Mouse (Mus musculus) midbrain, embryonic 15.5 days (tissue): Measurements from ENCODE around the gene Trio. TPM values are rescaled to one million over a fixed set of nuclear protein-coding genes. Genes with fewer than 3 reads are reported as not detected.

Experiments
- ATAC-seq: fragments of 200-750 bp; cut with Nextera tagmentation; replicated peaks from 2 replicates; pipeline ENCODE4 v1.8.0; 2017; ENCODE audit warnings: moderate TSS enrichment
- H3K27ac ChIP-seq: fragments of 300-500 bp; sonication (generic); 2 replicates; pipeline ENCODE4 v1.5.1; 2015; ENCODE audit warnings: mild to moderate bottlenecking, inconsistent platforms
- H3K27me3 ChIP-seq: fragments of 300-500 bp; sonication (generic); replicated peaks from 2 replicates; pipeline ENCODE4 v1.6.1; 2015; ENCODE audit warnings: inconsistent platforms
- H3K36me3 ChIP-seq: fragments of 300-500 bp; sonication (generic); replicated peaks from 2 replicates; pipeline ENCODE4 v1.6.1; 2015; ENCODE audit warnings: inconsistent platforms
- H3K4me1 ChIP-seq: fragments of 300-500 bp; sonication (generic); 2 replicates; pipeline ENCODE4 v1.6.1; 2015; ENCODE audit warnings: inconsistent platforms
- H3K4me2 ChIP-seq: fragments of 300-500 bp; sonication (generic); 2 replicates; pipeline ENCODE4 v1.6.1; 2015; ENCODE audit warnings: inconsistent platforms, mild to moderate bottlenecking, moderate library complexity
- H3K4me3 ChIP-seq: fragments of 300-500 bp; sonication (generic); 2 replicates; pipeline ENCODE4 v1.5.1; 2015; ENCODE audit warnings: mild to moderate bottlenecking, inconsistent platforms
- H3K9ac ChIP-seq: fragments of 300-500 bp; sonication (generic); 2 replicates; pipeline ENCODE4 v1.6.1; 2015; ENCODE audit warnings: mild to moderate bottlenecking, inconsistent platforms
- H3K9me3 ChIP-seq: fragments of 300-500 bp; sonication (generic); 2 replicates; pipeline ENCODE4 v1.6.1; 2016; ENCODE audit warnings: inconsistent platforms
- WGBS: fragments of 180-500 bp; shearing (Covaris S2); methylation state at CpG from one replicate; pipeline ENCODE4 v1.1.7; 2015; ENCODE audit warnings: mixed read lengths; 5-methylcytosine and 5-hydroxymethylcytosine counted together
- polyA plus RNA-seq: library from polyadenylated mRNA; unstranded; fragments of >200 nt; fragmentation: Nextera tagmentation; extraction: Ambion mirVana; gene quantifications from 2 replicates; pipeline ENCODE4 v1.2.1, GENCODE M21; 2015

Trio gene
- polyA plus RNA-seq, 1 experiment from 2014 or later: 42.9 TPM

GRCm38 (mm10) chr15:27955614-27956013 lies 70.0 kb downstream of the Trio start:
- WGBS: 39% methylated on average over 11 of the region's 11 CpGs
- no peak for ATAC-seq
- Histone ChIP-seq H3K27ac (no peak overlapping the region), H3K36me3 (no peaks in the 10 kb centered on the region), H3K27me3 (no peaks in the 10 kb centered on the region), H3K4me1 (peaks cover 63% of the 10 kb centered on the region), H3K9ac (no peak overlapping the region), H3K4me2 (no peak overlapping the region), H3K4me3 (no peak overlapping the region), H3K9me3 (no peaks in the 10 kb centered on the region)

- Histone ChIP-seq H3K9ac (no peak overlapping the region), H3K9me3 (no peaks in the 10 kb centered on the region), H3K27me3 (no peaks in the 10 kb centered on the region), H3K27ac (no peak overlapping the region), H3K4me2 (no peak overlapping the region), H3K36me3 (no peaks in the 10 kb centered on the region), H3K4me1 (peaks cover 51% of the 10 kb centered on the region), H3K4me3 (no peak overlapping the region)
- 86% methylated on average over 5 of the region's 5 CpGs for WGBS
- no peak; the same call in 1 of the 2 replicates for ATAC-seq
Measured at GRCm38 (mm10) chr15:27954356-27954755, 71.3 kb downstream of the Trio start.

DNA sequence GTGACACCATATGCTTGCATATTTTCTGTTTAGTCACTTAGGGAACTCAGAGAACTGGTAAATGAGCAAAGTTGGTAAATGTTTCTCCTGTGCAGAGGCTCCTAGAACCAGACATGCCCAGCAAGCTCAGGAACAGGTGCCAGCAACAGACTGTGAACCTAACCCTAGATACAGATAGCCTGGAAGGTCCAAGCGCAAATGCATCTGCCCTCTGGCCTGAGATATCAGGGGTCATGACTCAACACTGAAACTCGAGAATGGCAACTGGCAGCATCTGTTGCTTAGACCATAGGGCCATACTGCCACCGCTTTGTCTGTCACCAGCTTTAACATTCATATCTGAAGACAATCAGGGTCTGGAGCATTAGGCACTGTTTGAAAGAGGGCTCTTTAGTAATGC lies 72.1 kb downstream of the Trio start:
- H3K27me3 ChIP-seq: no peaks in the 10 kb centered on the region
- no peak for ATAC-seq
- no peak overlapping the region for H3K4me3 ChIP-seq
- 84% methylated on average over 3 of the region's 3 CpGs for WGBS
- no peak overlapping the region for H3K27ac ChIP-seq
- H3K36me3 ChIP-seq: no peaks in the 10 kb centered on the region
- no peaks in the 10 kb centered on the region for H3K9me3 ChIP-seq
- peaks cover 46% of the 10 kb centered on the region for H3K4me1 ChIP-seq
- H3K4me2 ChIP-seq: no peak overlapping the region
- no peak overlapping the region for H3K9ac ChIP-seq

DNA sequence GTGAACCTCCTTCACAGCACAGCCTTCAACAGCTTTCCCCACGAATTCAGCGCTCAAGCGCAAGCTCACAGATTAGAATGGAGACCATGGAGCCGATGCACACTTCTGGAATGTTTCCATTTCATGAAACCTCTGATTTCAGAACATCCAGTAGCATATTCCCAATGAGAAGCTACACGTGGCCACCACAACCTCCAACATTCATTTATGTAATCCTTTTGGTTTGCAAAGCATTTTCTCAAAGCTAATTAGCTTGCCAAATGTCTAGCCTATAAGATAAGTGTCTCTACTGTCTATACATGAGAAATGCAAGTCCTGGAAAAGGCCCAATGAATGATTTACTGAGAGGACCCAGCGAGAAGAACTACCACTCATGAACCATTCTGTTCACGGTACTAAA lies 74.5 kb downstream of the Trio start:
- ATAC-seq: no peak
- H3K27me3 ChIP-seq: no peaks in the 10 kb centered on the region
- H3K4me2 ChIP-seq: no peak overlapping the region
- WGBS: 92% methylated on average over 7 of the region's 7 CpGs
- no peak overlapping the region for H3K27ac ChIP-seq
- H3K9ac ChIP-seq: no peak overlapping the region
- peaks cover 29% of the 10 kb centered on the region for H3K4me1 ChIP-seq
- no peaks in the 10 kb centered on the region for H3K36me3 ChIP-seq
- H3K9me3 ChIP-seq: no peaks in the 10 kb centered on the region
- H3K4me3 ChIP-seq: no peak overlapping the region

DNA sequence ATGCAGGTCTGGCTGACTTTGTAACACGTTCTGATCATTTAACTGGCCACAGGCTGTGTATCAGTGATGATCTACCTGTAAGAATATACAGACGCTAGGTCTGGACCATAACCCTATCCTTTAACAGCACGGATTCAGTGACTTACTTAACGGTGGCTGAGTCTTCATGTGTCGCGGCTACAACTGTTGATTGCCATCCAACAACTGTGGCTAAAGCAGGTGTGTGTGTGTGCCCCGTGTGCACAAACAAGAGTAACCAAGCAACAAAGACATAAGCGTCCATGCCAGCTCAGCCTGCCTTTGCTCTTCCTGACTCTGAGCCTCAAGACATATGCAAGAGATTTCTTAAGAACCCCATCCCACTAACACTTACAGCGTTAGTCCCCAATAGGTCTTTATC lies 76.5 kb downstream of the Trio start:
- H3K4me1 ChIP-seq: peaks cover 31% of the 10 kb centered on the region
- H3K9me3 ChIP-seq: no peaks in the 10 kb centered on the region
- H3K36me3 ChIP-seq: no peaks in the 10 kb centered on the region
- no peak overlapping the region for H3K27ac ChIP-seq
- 88% methylated on average over 9 of the region's 9 CpGs for WGBS
- no peak overlapping the region for H3K9ac ChIP-seq
- no peak overlapping the region for H3K4me2 ChIP-seq
- no peak overlapping the region for H3K4me3 ChIP-seq
- ATAC-seq: no peak
- no peaks in the 10 kb centered on the region for H3K27me3 ChIP-seq

GRCm38 (mm10) chr15:27947880-27948279 lies 77.8 kb downstream of the Trio start:
- Histone ChIP-seq H3K4me2 (no peak overlapping the region), H3K36me3 (no peaks in the 10 kb centered on the region), H3K27me3 (no peaks in the 10 kb centered on the region), H3K27ac (no peak overlapping the region), H3K9ac (no peak overlapping the region), H3K4me3 (no peak overlapping the region), H3K4me1 (peaks cover 33% of the 10 kb centered on the region), H3K9me3 (no peaks in the 10 kb centered on the region)
- ATAC-seq: no peak
- 93% methylated on average over 3 of the region's 3 CpGs for WGBS

- Histone ChIP-seq H3K4me1 (peaks cover 49% of the 10 kb centered on the region), H3K4me2 (no peak overlapping the region), H3K36me3 (no peaks in the 10 kb centered on the region), H3K4me3 (no peak overlapping the region), H3K27me3 (no peaks in the 10 kb centered on the region), H3K9me3 (no peaks in the 10 kb centered on the region), H3K27ac (0 out of 2 replicates have a peak overlapping the region, but pooled peaks have one; percentile 6), H3K9ac (no peak overlapping the region)
- no peak for ATAC-seq
- 48% methylated on average over 9 of the region's 9 CpGs for WGBS
Measured at GRCm38 (mm10) chr15:27945570-27945969, 80.1 kb downstream of the Trio start.

DNA sequence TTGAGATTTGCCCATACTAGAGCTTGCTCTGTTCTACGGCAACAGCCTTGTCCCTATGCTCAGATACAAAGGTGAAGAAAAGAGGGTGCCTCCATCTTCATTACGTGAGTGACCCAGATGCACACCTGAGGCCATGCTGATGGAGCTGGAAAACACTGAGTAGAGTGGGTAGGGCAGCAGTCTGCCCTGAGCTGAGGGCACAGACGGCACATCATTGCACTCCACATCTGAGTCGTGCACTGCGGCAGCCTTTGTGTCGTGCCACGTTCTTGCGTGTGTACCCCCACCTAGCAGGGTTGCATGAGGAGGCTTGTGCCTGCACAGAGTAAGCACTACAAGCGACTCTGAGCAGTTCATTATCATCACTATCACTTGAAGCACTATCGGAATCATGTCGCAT lies 80.8 kb downstream of the Trio start:
- Histone ChIP-seq H3K27me3 (no peaks in the 10 kb centered on the region), H3K27ac (no peak overlapping the region), H3K36me3 (no peaks in the 10 kb centered on the region), H3K4me2 (no peak overlapping the region), H3K9ac (no peak overlapping the region), H3K4me3 (no peak overlapping the region), H3K9me3 (no peaks in the 10 kb centered on the region), H3K4me1 (peaks cover 51% of the 10 kb centered on the region)
- 72% methylated on average over 11 of the region's 11 CpGs for WGBS
- ATAC-seq: peak; percentile 24; the same call in 1 of the 2 replicates

DNA sequence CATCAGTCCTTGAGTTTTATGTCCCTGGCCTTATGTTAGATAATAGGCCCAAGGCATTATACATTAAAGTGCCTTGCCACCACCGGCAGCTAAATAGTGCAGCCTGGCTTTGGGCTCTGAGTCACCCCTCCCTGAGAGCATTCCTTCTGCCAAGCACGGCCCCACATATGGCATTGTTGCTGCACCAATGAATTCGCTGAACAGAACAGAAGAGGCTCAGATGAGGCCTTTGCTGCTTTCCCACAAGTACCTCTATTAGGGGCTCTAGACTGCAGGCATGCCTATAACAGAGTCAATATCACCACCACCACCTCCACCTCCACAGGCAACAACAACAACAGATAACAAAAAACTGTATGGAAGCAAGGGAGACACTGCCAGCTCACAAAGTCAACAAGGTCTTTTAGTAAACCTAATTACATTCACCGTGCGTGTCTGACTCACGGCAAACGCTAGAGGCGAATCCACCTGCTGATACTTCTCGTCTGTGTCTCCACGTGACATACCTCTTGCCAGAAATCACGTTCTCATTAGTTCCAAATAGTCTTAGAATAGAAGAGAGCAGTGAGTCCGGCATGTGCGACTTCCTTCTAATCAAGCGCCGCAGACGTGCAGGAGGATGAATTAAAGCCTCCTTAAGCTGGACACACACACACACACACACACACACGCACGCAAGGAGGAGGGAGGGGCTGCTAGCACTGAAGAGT lies 82.0 kb downstream of the Trio start:
- Histone ChIP-seq H3K4me1 (peaks cover 59% of the 10 kb centered on the region), H3K9me3 (no peaks in the 10 kb centered on the region), H3K36me3 (no peaks in the 10 kb centered on the region), H3K27ac (peak overlapping the region; percentile 45), H3K27me3 (no peaks in the 10 kb centered on the region), H3K4me3 (no peak overlapping the region), H3K9ac (no peak overlapping the region), H3K4me2 (peak overlapping the region; percentile 16)
- 20% methylated on average over 18 of the region's 18 CpGs for WGBS
- peak; percentile 53 for ATAC-seq

GRCm38 (mm10) chr15:27942148-27942847 lies 83.3 kb downstream of the Trio start:
- WGBS: 76% methylated on average over 11 of the region's 11 CpGs
- H3K9me3 ChIP-seq: no peaks in the 10 kb centered on the region
- no peaks in the 10 kb centered on the region for H3K27me3 ChIP-seq
- no peak overlapping the region for H3K27ac ChIP-seq
- no peak overlapping the region for H3K4me2 ChIP-seq
- H3K36me3 ChIP-seq: no peaks in the 10 kb centered on the region
- no peak for ATAC-seq
- H3K4me3 ChIP-seq: no peak overlapping the region
- no peak overlapping the region for H3K9ac ChIP-seq
- peaks cover 70% of the 10 kb centered on the region for H3K4me1 ChIP-seq

DNA sequence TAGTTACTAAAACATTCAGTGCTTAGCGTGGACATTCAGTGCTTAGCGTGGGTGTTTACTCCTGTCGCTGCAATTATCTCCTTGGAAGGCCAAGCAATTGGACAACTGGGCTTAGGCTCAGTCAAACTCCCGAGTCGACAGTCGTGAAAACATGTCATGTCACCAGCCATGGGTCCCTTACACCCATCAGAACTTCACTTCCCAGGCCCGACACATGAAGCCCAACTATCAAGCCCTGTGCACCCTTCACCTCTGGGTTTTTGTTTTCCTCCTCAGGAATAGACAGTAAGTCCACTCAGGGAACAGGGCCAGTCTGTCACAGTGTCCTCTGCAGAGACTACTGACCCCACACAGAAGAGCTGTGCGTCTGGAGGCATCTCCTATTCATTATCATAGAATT lies 84.2 kb downstream of the Trio start:
- H3K4me2 ChIP-seq: no peak overlapping the region
- no peaks in the 10 kb centered on the region for H3K9me3 ChIP-seq
- H3K9ac ChIP-seq: no peak overlapping the region
- no peaks in the 10 kb centered on the region for H3K27me3 ChIP-seq
- no peak for ATAC-seq
- no peak overlapping the region for H3K27ac ChIP-seq
- H3K36me3 ChIP-seq: no peaks in the 10 kb centered on the region
- no peak overlapping the region for H3K4me3 ChIP-seq
- WGBS: 77% methylated on average over 8 of the region's 8 CpGs
- H3K4me1 ChIP-seq: peaks cover 78% of the 10 kb centered on the region

DNA sequence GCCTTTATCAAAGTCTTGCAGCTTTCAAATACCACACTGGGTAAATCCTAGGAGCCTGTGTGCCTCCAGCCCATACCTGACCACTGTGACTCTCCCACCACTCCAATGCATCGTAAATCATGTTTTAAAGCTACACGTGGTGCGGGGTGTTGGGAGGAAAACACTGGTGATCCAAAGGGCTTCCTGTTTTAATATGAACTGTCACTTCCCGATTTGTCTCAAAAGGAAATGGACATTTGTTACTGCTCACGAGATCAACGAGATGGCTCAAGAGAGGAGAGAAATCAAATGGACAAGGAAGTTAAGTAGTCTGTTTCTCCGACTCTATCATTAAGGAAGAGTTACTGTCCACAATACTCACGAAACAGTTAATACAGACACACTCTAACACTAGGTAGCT lies 84.6 kb downstream of the Trio start:
- ATAC-seq: no peak
- H3K9ac ChIP-seq: no peak overlapping the region
- no peaks in the 10 kb centered on the region for H3K27me3 ChIP-seq
- no peaks in the 10 kb centered on the region for H3K36me3 ChIP-seq
- H3K4me1 ChIP-seq: peaks cover 82% of the 10 kb centered on the region
- H3K9me3 ChIP-seq: no peaks in the 10 kb centered on the region
- no peak overlapping the region for H3K4me3 ChIP-seq
- 90% methylated on average over 8 of the region's 8 CpGs for WGBS
- no peak overlapping the region for H3K4me2 ChIP-seq
- no peak overlapping the region for H3K27ac ChIP-seq

DNA sequence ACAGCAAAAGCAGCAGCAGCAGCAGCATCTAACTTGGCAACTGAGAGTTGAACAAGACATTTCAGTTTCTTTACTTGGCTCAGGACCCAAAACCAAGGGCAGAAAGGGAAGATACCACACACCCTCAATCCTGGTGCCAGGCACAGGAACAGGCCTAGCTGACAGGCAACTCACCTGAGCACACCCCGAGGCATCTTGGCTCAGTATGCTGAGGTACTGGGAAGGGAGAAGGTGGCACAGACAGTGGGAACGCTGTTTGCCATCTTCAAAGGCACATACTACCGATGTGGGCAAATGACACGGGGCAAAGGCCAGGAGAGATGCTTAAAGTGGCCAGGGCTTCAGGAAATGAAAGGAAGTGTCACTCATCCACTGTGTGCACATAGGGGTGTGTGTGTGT lies 85.6 kb downstream of the Trio start:
- 73% methylated on average over 4 of the region's 4 CpGs for WGBS
- H3K4me1 ChIP-seq: peaks cover 80% of the 10 kb centered on the region
- no peak overlapping the region for H3K9ac ChIP-seq
- H3K9me3 ChIP-seq: no peaks in the 10 kb centered on the region
- no peak overlapping the region for H3K4me2 ChIP-seq
- no peak overlapping the region for H3K4me3 ChIP-seq
- H3K36me3 ChIP-seq: no peaks in the 10 kb centered on the region
- ATAC-seq: no peak
- 0 out of 2 replicates have a peak overlapping the region, but pooled peaks have one; percentile 27 for H3K27ac ChIP-seq
- H3K27me3 ChIP-seq: no peaks in the 10 kb centered on the region
